Mouse (Mus musculus): ENCODE data around the gene Slc38a6.

DNA sequence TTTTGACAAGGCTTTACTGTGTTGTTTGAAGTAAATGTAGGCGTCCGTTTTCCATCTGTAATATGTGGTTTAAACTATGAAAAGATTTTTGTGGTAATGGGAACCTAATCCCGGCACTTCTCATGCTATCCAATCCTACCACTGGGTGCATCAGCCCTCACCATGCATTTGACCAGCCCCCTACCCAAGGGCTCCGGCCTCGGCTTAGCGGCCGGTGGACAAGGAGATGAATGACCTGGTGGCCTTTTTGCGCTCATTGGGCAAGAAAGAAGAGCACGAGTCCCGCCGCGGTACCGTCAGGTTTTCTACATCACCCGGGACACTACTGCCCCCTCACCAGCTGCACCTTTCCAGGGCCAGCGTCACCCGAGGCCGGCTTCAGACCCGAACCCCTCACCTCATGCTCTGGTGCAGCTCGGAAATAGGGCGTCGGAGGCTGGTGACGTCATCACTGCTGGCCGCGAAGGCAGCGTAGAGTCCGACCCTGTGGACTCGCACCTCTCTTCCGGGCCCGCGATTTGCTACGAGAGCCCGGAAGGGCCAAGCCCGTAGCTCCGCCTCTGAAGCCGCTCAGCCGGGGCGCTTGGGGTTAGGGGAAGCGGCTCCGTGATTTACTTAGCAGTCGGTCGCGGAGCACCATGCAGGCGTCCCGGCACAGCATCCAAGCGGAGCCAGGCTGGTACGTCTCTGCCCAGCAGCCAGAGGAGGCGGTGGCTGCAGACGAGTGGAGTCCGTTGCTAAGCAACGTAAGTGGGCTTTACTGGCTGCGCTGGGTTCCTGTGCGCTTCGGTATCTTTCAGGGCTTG, at the start of gene Slc38a6, which contains the start of gene Trmt5:
- TF ChIP-seq CTCF (IDR thresholded peaks at IDR 0.05 in 2 of 3, conservative IDR thresholded peaks at IDR 0.05 in 1 of 3; ENCODE audit: control insufficient read depth in 1 of 3, insufficient read depth in 1 of 3, low read depth in 2 of 3, low read length in 3 of 3, poor library complexity in 1 of 3, severe bottlenecking in 1 of 3) (no peak), JUND (IDR thresholded peaks at IDR 0.05; ENCODE audit: low read depth, low read length) (no peak), SMC3 (IDR thresholded peaks at IDR 0.05; ENCODE audit: low read depth, low read length) (no peak)
